Mouse (Mus musculus) hindbrain, embryonic 13.5 days (tissue): Measurements from ENCODE around the gene Frmpd2. TPM values are rescaled to one million over a fixed set of nuclear protein-coding genes. Genes with fewer than 3 reads are reported as not detected.
"Not testable (repeated sequence)": the region's sequence is repeated elsewhere in the genome, so short reads cannot be mapped to it uniquely, and the experiment has no call there.

Source experiments
- ATAC-seq: fragments of 200-750 bp; cut with Nextera tagmentation; 2 replicates; pipeline ENCODE4 v1.8.0; 2017; ENCODE audit warnings: moderate TSS enrichment; ENCODE audit not compliant: low FRiP score
- H3K27ac ChIP-seq: fragments of 300-500 bp; sonication (generic); 2 replicates; pipeline ENCODE4 v1.5.1; 2015; ENCODE audit warnings: inconsistent platforms, mild to moderate bottlenecking, moderate library complexity
- H3K27me3 ChIP-seq: fragments of 300-500 bp; sonication (generic); 2 replicates; pipeline ENCODE4 v1.6.1; 2015; ENCODE audit warnings: mild to moderate bottlenecking, inconsistent platforms
- H3K36me3 ChIP-seq: fragments of 300-500 bp; sonication (generic); 2 replicates; pipeline ENCODE4 v1.6.1; 2015; ENCODE audit warnings: mild to moderate bottlenecking, inconsistent platforms
- H3K4me1 ChIP-seq: fragments of 300-500 bp; sonication (generic); replicated peaks from 2 replicates; pipeline ENCODE4 v1.6.1; 2015; ENCODE audit warnings: inconsistent platforms
- H3K4me2 ChIP-seq: fragments of 300-500 bp; sonication (generic); 2 replicates; pipeline ENCODE4 v1.6.1; 2015; ENCODE audit warnings: inconsistent platforms, mild to moderate bottlenecking, moderate library complexity
- H3K4me3 ChIP-seq: fragments of 300-500 bp; sonication (generic); 2 replicates; pipeline ENCODE4 v1.5.1; 2015; ENCODE audit warnings: mild to moderate bottlenecking, inconsistent platforms
- H3K9ac ChIP-seq: fragments of 300-500 bp; sonication (generic); 2 replicates; pipeline ENCODE4 v1.6.1; 2015; ENCODE audit warnings: mild to moderate bottlenecking, inconsistent platforms
- H3K9me3 ChIP-seq: fragments of 300-500 bp; sonication (generic); 2 replicates; pipeline ENCODE4 v1.6.1; 2016; ENCODE audit warnings: inconsistent platforms
- WGBS: fragments of 180-500 bp; shearing (Covaris S2); methylation state at CpG from one replicate; pipeline ENCODE4 v1.1.7; 2015; 5-methylcytosine and 5-hydroxymethylcytosine counted together
- polyA plus RNA-seq: library from polyadenylated mRNA; unstranded; fragments of >200 nt; fragmentation: Nextera tagmentation; extraction: Ambion mirVana; gene quantifications from 2 replicates; pipeline ENCODE4 v1.2.1, GENCODE M21; 2015

The Frmpd2 gene
- not detected in 2 replicates for polyA plus RNA-seq

DNA sequence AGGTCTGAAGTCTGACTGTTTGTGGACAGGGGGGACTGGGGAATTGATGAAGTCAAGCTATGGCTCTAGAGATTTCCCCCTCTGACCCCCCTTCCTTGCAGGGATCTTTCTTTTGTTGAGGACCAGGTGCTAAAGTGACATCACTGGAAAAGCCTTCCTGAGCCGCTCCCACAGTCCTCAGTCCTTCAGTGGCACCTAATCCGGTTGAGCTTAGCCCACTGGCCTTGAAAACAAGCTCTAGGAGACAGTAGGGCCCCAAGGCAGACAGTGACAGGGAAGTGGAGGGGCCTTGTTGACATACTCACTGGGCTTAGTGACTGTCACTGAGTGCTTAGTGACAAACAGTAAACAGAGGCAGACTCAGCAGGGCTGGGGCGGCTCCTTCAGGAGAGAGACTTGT lies at the start of gene Frmpd2:
Gene Frmpd2, plus strand, starts transcription at position 366 of the 400 bp plus-strand sequence.
- 52% methylated on average over 3 of the region's 3 CpGs for WGBS
- Histone ChIP-seq H3K9ac (no peak within 1 kb of the TSS), H3K27me3 (no peaks in the 10 kb centered on the region)

DNA sequence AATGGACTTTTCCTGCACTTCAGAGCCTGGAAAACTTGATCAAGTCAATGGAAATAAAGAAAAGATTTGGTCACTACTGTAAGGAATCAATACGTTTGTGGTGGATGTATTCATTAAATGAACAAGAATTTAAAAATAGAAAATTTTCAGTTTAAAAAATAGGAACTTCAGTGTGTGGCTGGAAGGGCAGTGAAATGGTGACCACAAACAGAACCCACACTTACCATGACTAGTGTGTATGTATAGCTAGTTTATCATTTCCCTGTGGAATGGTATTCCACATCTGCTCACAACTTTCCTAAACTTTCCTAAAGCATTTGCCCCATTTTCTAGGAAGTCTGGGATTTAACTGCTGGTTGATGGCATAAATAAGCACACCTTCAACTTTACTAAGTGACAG lies 48.5 kb upstream of the Frmpd2 start:
- no peak overlapping the region for H3K4me3 ChIP-seq
- H3K27ac ChIP-seq = no peak overlapping the region
- H3K9me3 ChIP-seq = no peaks in the 10 kb centered on the region
- H3K27me3 ChIP-seq = no peaks in the 10 kb centered on the region
- H3K4me2 ChIP-seq = no peak overlapping the region
- no peaks in the 10 kb centered on the region for H3K4me1 ChIP-seq
- 84% methylated on average over 1 of the region's 1 CpGs for WGBS
- H3K9ac ChIP-seq = no peak overlapping the region
- ATAC-seq = no peak
- H3K36me3 ChIP-seq = no peaks in the 10 kb centered on the region

More for the DNA sequence above, at the start of gene Frmpd2:
- ATAC-seq = no peak
- Histone ChIP-seq H3K27ac (no peak within 1 kb of the TSS), H3K4me3 (no peak within 1 kb of the TSS), H3K4me2 (no peak within 1 kb of the TSS), H3K36me3 (no peaks in the 10 kb centered on the region), H3K4me1 (peaks cover 6% of the 10 kb centered on the region), H3K9me3 (no peaks in the 10 kb centered on the region)

DNA sequence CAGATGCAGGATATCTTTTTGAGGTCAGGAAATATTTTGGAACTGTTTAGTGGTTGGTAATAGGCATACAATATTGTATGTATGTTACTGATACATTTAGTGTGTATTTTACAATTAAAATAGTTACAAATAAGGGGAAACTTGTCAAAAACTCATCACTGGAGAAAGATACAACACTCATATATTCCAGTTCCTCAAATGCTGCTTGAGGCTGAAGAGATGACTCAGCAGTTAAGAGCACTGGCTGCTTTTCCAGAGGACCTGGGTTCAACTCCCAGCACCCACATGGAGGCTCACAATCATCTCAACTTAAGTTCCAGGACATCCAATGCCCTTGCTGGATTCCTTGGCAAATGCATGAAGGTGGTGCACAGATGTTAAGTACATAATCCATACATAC lies 47.4 kb upstream of the Frmpd2 start:
- no peak overlapping the region for H3K4me3 ChIP-seq
- no peak for ATAC-seq
- no peak overlapping the region for H3K4me2 ChIP-seq
- no peaks in the 10 kb centered on the region for H3K4me1 ChIP-seq
- H3K27ac ChIP-seq = no peak overlapping the region
- H3K9me3 ChIP-seq = no peaks in the 10 kb centered on the region
- no peaks in the 10 kb centered on the region for H3K36me3 ChIP-seq
- no peak overlapping the region for H3K9ac ChIP-seq
- H3K27me3 ChIP-seq = no peaks in the 10 kb centered on the region

DNA sequence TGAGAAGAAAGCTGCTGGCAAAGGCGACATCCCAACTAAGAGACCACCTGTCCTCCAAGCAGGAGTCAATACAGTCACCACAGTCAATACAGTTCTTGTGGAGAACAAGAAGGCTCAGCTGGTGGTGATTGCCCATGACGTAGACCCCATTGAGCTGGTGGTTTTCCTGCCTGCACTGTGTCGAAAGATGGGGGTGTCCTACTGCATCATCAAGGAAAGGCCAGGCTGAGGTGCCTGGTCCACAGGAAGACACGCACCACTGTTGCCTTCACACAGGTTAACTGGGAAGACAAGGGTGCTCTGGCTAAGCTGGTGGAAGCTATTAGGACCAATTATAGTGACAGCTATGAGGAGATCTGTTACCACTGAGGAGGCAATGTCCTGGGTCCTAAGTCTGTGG lies 39.0 kb upstream of the Frmpd2 start:
- H3K27ac ChIP-seq, H3K4me1 ChIP-seq, H3K4me2 ChIP-seq, ATAC-seq, H3K36me3 ChIP-seq, H3K9ac ChIP-seq, H3K27me3 ChIP-seq, H3K4me3 ChIP-seq: not testable (repeated sequence)
- H3K9me3 ChIP-seq = peaks cover 10% of the 10 kb centered on the region; the same call in 1 of the 2 replicates
- 84% methylated on average over 4 of the region's 4 CpGs for WGBS

DNA sequence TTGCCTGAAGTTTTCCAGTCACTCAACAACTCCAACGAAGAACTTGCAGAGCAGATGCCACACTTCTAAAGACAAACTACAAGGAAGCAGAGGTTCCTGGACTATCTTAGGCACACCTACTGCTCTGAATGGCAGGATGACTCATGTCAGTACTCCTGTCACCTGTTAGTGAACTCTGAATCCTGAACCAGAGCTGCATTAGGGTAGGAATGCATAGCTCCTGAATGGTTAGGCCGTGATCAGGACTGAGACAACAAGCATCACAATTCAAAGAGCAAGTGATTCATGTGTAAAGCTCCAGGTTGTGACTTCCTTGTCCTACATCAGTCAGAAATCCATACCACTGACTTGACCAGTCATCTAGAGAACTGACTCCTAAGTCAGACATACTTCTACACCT lies 27.7 kb upstream of the Frmpd2 start:
- ATAC-seq = no peak
- Histone ChIP-seq H3K9me3 (no peaks in the 10 kb centered on the region), H3K4me2 (no peak overlapping the region), H3K27me3 (peaks cover 7% of the 10 kb centered on the region), H3K27ac (no peak overlapping the region), H3K9ac (no peak overlapping the region), H3K36me3 (no peaks in the 10 kb centered on the region), H3K4me1 (peaks cover 20% of the 10 kb centered on the region), H3K4me3 (no peak overlapping the region)
- WGBS = 86% methylated on average over 2 of the region's 2 CpGs

DNA sequence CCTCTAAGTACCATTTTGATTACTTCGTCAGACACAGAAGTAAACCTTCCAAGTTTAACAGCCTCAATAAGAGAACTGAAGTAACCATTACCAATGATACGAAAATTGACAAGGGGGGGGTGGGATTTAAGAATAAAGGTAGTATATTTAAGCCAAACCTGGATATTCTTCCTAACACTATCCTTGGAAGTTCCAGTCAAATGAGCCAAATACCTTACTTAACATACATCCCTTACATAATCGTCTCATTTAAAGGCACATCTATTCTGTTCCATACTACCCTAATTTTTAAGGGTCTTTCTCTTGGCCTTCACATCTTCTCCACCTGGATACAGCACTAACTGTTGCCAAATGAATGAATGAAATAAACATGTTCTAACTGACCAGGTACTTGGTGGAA lies 25.5 kb upstream of the Frmpd2 start:
- Histone ChIP-seq H3K27ac (peak overlapping the region; percentile 96; the same call in 1 of the 2 replicates), H3K9me3 (no peaks in the 10 kb centered on the region), H3K9ac (peak overlapping the region; percentile 94), H3K36me3 (no peaks in the 10 kb centered on the region), H3K27me3 (peaks cover 28% of the 10 kb centered on the region), H3K4me1 (peaks cover 20% of the 10 kb centered on the region), H3K4me3 (peak overlapping the region; percentile 84), H3K4me2 (peak overlapping the region; percentile 68)
- 43% methylated on average over 3 of the region's 3 CpGs for WGBS
- ATAC-seq = no peak

DNA sequence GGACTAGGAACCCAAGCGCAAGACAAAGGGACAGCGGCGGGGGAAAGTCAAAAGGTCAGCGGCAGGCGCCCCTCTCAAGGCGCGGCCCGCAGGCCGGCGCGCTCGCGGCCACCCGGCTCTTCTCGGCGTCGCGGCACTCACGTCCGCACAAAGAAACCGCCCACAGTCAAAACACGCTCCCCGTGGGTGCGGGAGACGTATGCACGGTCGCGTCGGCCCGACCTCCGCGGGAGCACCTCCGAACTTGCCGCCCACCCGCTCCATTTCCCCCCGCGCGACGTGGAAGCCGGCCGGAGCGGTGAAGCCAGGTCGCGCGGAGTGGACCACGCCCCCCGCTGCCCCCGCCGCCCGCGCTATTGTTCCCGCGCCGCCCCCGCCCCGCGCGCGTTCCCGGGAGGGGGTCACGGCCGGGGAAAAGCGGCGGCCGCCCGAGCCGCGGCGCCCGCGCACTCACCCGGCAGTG lies 24.9 kb upstream of the Frmpd2 start:
- Histone ChIP-seq H3K9ac (peak overlapping the region; percentile 94), H3K9me3 (no peaks in the 10 kb centered on the region), H3K4me3 (peak overlapping the region; percentile 84), H3K4me1 (peaks cover 20% of the 10 kb centered on the region), H3K27ac (peak overlapping the region; percentile 96), H3K27me3 (peaks cover 33% of the 10 kb centered on the region), H3K36me3 (no peaks in the 10 kb centered on the region), H3K4me2 (peak overlapping the region; percentile 68)
- WGBS = under 1% methylated on average over 63 of the region's 72 CpGs
- ATAC-seq = peak; percentile 57

DNA sequence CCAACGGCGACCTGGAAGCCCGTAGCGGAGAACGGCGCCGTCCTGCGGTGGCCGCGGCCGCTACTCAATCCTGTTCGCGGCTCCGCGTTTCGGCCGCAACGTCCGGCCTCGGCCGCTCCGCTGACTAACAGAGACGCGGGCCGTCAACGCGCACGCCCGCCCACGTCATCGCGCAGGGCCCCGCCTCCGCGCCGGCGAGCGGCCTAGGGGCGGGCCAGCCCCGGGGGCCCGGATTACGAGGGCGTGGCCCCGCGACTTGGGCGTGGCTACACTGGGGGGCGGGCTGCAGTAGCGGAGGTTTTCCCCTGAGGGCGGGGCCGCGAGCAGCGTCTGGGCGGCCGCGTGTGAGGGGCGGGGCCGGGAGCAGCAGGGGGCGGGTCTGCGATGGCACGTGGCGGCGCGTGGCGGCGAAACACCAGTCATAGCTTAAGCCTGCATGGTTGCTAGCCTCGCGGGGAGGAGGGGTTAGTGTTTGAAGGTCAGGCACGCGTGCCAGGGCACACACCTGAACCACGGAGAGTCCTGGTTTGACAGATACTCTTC lies 24.4 kb upstream of the Frmpd2 start, which contains the start of gene Mapk8:
Gene Mapk8, minus strand, starts transcription at position 132 of the 543 bp plus-strand sequence.
- under 1% methylated on average over 47 of the region's 70 CpGs for WGBS

DNA sequence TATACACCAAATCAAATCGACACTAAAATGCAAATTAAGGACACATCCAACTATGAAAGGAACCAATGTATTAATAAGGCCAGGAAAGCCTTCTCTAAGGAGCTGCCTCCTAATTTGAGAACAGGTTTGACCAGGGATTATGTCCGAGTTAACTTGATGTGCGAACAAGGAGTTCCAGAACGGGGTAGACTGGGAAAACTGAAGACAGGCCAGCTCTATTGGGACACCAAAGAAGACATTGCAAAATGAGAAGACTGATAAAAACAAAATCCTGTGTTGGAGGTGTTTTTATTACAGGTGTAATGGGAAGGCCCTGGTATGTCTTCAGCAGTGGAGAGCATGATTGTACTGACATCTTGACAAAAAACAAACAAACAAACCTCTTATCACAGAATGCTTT lies 23.2 kb upstream of the Frmpd2 start:
- no peak overlapping the region for H3K9ac ChIP-seq
- H3K27me3 ChIP-seq = peaks cover 35% of the 10 kb centered on the region
- 88% methylated on average over 4 of the region's 4 CpGs for WGBS
- no peak for ATAC-seq
- no peak overlapping the region for H3K27ac ChIP-seq
- H3K4me1 ChIP-seq = peaks cover 18% of the 10 kb centered on the region
- no peak overlapping the region for H3K4me3 ChIP-seq
- H3K4me2 ChIP-seq = no peak overlapping the region
- H3K36me3 ChIP-seq = no peaks in the 10 kb centered on the region
- no peaks in the 10 kb centered on the region for H3K9me3 ChIP-seq

More for the DNA sequence above, 24.4 kb upstream of the Frmpd2 start, which contains the start of gene Mapk8:
- H3K27ac ChIP-seq = peak within 1 kb of the TSS; percentile 96
- H3K9me3 ChIP-seq = no peaks in the 10 kb centered on the region
- peak within 1 kb of the TSS; percentile 68 for H3K4me2 ChIP-seq
- peaks cover 35% of the 10 kb centered on the region for H3K27me3 ChIP-seq
- H3K9ac ChIP-seq = peak within 1 kb of the TSS; percentile 94
- H3K4me3 ChIP-seq = peak within 1 kb of the TSS; percentile 84
- no peaks in the 10 kb centered on the region for H3K36me3 ChIP-seq
- peak; percentile 98 for ATAC-seq
- H3K4me1 ChIP-seq = peaks cover 18% of the 10 kb centered on the region

DNA sequence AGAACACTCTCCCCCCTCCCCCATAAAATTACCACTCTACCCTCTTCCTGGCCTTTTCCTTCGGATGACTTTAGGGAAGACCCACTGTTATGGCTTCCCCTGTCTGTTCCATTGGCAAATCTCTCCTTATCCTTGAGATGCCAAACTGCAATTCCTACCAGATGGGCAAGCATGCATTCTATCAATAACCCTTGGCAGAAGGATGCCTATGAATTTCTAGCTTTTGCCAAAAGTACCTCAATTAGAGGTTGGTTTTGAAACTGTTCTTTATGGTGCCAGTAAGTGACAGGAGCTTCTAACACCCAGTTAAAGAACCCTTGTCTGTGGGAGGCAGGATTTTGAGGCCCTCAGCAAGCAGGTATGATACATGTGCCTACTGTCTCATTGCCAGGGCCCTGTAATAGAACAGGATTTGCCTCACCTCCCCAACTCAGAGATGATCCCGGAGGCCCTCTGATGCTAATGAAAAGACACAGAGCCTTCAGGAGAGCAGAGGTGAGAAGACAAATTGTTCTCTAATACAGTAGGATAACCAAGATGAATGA lies 22.1 kb upstream of the Frmpd2 start:
- ATAC-seq = no peak
- Histone ChIP-seq H3K27ac (no peak overlapping the region), H3K9ac (no peak overlapping the region), H3K4me1 (peaks cover 10% of the 10 kb centered on the region), H3K4me2 (no peak overlapping the region), H3K27me3 (peaks cover 35% of the 10 kb centered on the region), H3K4me3 (no peak overlapping the region), H3K36me3 (no peaks in the 10 kb centered on the region), H3K9me3 (no peaks in the 10 kb centered on the region)
- WGBS = 81% methylated on average over 2 of the region's 2 CpGs

DNA sequence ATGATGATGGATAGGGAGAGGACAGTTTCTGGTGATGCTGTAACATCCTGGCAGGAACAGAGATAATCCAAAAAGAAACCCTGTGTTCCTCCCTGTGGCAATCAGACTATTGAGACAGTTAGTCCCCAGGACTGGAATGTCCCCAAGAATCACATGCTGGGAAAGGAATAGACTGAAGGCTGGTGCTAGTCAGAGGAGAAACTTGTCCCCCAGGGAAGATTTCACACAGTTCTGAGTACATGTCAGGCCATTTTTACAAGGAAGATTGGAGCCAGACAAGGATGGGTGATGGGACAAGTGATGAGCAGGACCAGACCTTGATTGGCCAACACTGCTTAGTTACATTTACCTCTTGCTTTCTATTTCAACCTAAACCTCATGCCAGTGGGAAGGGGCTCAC lies 21.2 kb upstream of the Frmpd2 start:
- ATAC-seq = no peak
- Histone ChIP-seq H3K4me1 (peaks cover 5% of the 10 kb centered on the region), H3K4me2 (no peak overlapping the region), H3K9me3 (no peaks in the 10 kb centered on the region), H3K36me3 (no peaks in the 10 kb centered on the region), H3K27ac (no peak overlapping the region), H3K27me3 (peaks cover 35% of the 10 kb centered on the region), H3K4me3 (no peak overlapping the region), H3K9ac (no peak overlapping the region)

DNA sequence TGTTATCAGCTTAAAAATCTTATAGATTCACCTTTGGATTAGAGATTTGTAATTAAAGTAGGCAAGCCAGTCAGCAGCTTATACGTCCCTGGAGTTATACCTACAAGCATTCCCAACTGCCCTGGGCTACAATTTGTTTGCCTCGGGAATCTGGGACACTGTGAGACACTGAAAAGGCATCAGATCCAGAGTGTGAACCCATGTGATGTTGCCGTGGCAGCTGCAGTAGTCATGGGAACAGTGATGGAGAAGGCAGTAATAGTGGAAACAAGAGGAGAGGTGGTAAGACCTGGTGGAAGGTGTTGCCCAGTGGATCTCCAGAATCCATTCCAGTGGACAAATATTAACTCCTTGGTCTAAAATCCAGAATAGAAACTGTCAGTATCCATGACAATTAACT lies 7.8 kb upstream of the Frmpd2 start:
- Histone ChIP-seq H3K4me2 (no peak overlapping the region), H3K27ac (no peak overlapping the region), H3K9ac (no peak overlapping the region), H3K27me3 (no peaks in the 10 kb centered on the region), H3K4me1 (no peaks in the 10 kb centered on the region), H3K9me3 (no peaks in the 10 kb centered on the region), H3K36me3 (no peaks in the 10 kb centered on the region), H3K4me3 (no peak overlapping the region)
- ATAC-seq = no peak
- 70% methylated on average over 3 of the region's 3 CpGs for WGBS

DNA sequence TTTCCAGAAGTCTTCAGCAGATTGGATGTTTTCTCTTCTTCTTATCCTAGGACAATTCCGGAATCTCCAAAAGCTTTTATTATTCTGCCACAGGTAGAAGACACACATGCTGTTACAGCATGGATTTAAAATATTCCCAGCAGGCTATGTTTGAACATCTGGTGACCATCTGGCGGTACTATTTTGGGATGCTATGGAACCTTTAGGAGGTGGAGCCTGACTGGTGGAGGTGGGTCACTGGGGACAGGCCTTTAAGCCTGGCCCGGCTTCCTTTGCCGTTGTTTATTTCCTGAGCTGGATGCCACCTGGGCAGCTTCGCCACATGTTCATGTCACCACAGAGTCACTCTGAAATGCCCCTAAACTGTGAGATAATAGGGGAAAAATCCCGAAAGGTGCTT lies 3.7 kb upstream of the Frmpd2 start:
- no peaks in the 10 kb centered on the region for H3K27me3 ChIP-seq
- H3K4me1 ChIP-seq = no peaks in the 10 kb centered on the region
- ATAC-seq = no peak
- 71% methylated on average over 6 of the region's 6 CpGs for WGBS
- no peak overlapping the region for H3K4me2 ChIP-seq
- H3K27ac ChIP-seq = no peak overlapping the region
- H3K9ac ChIP-seq = no peak overlapping the region
- H3K36me3 ChIP-seq = no peaks in the 10 kb centered on the region
- no peaks in the 10 kb centered on the region for H3K9me3 ChIP-seq
- no peak overlapping the region for H3K4me3 ChIP-seq
